Comparison of ENCODE assay signal across 9 mouse cellular contexts in genomic region chr3:132747036-132747435, GRCm38 (mm10).
DNase-seq lines count a peak whose midpoint lies in the region; ATAC-seq lines count a peak whose summit lies in the region.
"Had no signal": no experiment of that assay in that cellular context is flagged by ENCODE, and none has a peak within 500 bp of the region (broad histone marks: within the 10 kb centered on the region; RNA-seq: fewer than 3 reads in every experiment).

No protein-coding gene starts in this region.

- no peak; the same call in 1 of the 2 replicates for ATAC-seq in cerebellum, adult (ENCODE audit: insufficient number of reproducible peaks, low FRiP score, low TSS enrichment)
- ATAC-seq in forebrain, embryonic 12.5 days (ENCODE audit: low FRiP score): peak; percentile 87
- peak; percentile 82 for ATAC-seq in hindbrain, embryonic 13.5 days (ENCODE audit: low FRiP score)

- no peaks in the 10 kb centered on the region for H3K36me3 ChIP-seq in forebrain, embryonic 12.5 days (replicated peaks)
- H3K36me3 ChIP-seq in hindbrain, embryonic 13.5 days: peaks cover 4% of the 10 kb centered on the region; the same call in 1 of the 2 replicates

- WGBS in forebrain, embryonic 12.5 days: 38% methylated on average over 3 of the region's 3 CpGs
- WGBS in hindbrain, embryonic 13.5 days: 39% methylated on average over 3 of the region's 3 CpGs

- H3K4me3 ChIP-seq in forebrain, embryonic 12.5 days (replicated peaks): no peak overlapping the region
- H3K4me3 ChIP-seq in hindbrain, embryonic 13.5 days: no peak overlapping the region
- H3K4me3 ChIP-seq: myocyte had no signal

- DNase-seq in cerebellum, adult 11 months: peak; percentile 4
- DNase-seq in brain, adult 2 months (ENCODE audit: low read depth, low spot score): peak; percentile 85
- peak; percentile 66 for DNase-seq in layer of hippocampus, adult 9-11 months
- peak; percentile 73 for DNase-seq in lung, postnatal 10 days
- DNase-seq in right cerebral cortex, postnatal 25 days: peak; percentile 40

- H3K9me3 ChIP-seq in forebrain, embryonic 12.5 days: no peaks in the 10 kb centered on the region
- no peaks in the 10 kb centered on the region for H3K9me3 ChIP-seq in hindbrain, embryonic 13.5 days

- no peak overlapping the region for H3K27ac ChIP-seq in forebrain, embryonic 12.5 days
- no peak overlapping the region for H3K27ac ChIP-seq in hindbrain, embryonic 13.5 days

- H3K27me3 ChIP-seq in forebrain, embryonic 12.5 days: no peaks in the 10 kb centered on the region
- H3K27me3 ChIP-seq in hindbrain, embryonic 13.5 days: no peaks in the 10 kb centered on the region

- H3K9ac ChIP-seq in forebrain, embryonic 12.5 days: no peak overlapping the region
- H3K9ac ChIP-seq in hindbrain, embryonic 13.5 days: no peak overlapping the region

- H3K4me2 ChIP-seq in forebrain, embryonic 12.5 days: no peak overlapping the region
- H3K4me2 ChIP-seq in hindbrain, embryonic 13.5 days: no peak overlapping the region

- peaks cover 16% of the 10 kb centered on the region for H3K4me1 ChIP-seq in forebrain, embryonic 12.5 days
- 0 out of 2 replicates have a peak, but pooled peaks cover 7% of the 10 kb centered on the region for H3K4me1 ChIP-seq in hindbrain, embryonic 13.5 days (replicated peaks)

Comparison
In these comparisons a context has a peak if more than half of its experiments do, and no peak if none do; other contexts are left out.
1. DNase-seq: peak in every context shown above with its lines; median percentile 85 in brain, adult 2 months; 73 in lung, postnatal 10 days; 66 in layer of hippocampus, adult 9-11 months; 40 in right cerebral cortex, postnatal 25 days; 4 in cerebellum, adult 11 months.